Mouse (Mus musculus): ENCODE results near the gene Fcgr3.
A peak's percentile ranks its signal among the peaks of the same experiment; 100 is the strongest.

Fcgr3 gene

GRCm38 (mm10) chr1:171053305-171053704 lies 11.4 kb downstream of the Fcgr3 start:
- DNase-seq (ENCODE audit: low read depth, low spot score) = no peak

DNA sequence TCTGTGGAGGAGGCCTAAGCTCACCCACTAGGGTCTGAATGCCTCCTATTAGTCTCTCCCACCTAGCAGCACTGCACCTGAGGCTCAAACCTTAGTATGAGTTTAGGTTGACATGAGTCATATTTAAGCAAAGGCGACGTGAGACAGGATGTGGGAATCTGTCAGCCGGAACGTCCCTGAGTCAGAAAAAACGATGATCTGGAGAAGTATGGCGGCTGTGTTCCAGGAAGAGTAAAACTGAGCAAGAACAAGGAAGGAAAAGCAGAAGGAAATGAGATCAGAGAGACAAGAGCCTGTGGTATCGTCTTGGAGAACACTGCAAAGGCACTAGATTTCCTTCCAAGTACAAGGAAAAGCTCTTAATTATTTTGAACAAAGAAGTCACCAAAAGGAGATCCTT lies 14.0 kb downstream of the Fcgr3 start:
- DNase-seq (ENCODE audit: low read depth, low spot score) = no peak

DNA sequence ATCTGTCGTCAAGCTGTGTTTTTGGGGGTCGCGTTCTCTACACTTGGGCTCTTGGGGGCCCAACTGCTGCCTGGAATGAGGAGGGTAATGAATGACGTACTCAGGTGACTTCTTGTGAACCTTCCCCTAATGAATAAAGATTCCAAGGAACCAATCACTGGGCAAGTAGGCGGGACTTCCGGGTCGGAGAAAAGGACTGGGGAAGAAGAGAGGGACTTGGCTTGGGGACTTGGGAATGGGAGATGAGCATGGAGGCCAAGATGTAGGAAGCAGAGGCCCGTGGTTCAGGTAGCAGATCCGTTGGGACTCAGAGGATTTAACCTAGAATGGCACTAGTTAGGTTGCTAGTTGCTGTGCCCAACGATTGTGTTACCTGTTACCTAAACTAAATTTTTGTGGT lies 15.5 kb downstream of the Fcgr3 start:
- no peak for DNase-seq (ENCODE audit: low read depth, low spot score)

GRCm38 (mm10) chr1:171046501-171046900 lies 18.2 kb downstream of the Fcgr3 start:
- no peak for DNase-seq (ENCODE audit: low read depth, low spot score)

GRCm38 (mm10) chr1:171045079-171045465 lies 19.7 kb downstream of the Fcgr3 start:
- no peak for DNase-seq (ENCODE audit: low read depth, low spot score)

GRCm38 (mm10) chr1:171044365-171045078 lies 20.2 kb downstream of the Fcgr3 start:
- peak; percentile 80 for DNase-seq (ENCODE audit: low read depth, low spot score)

GRCm38 (mm10) chr1:171043594-171044153 lies 21.1 kb downstream of the Fcgr3 start:
- no peak for DNase-seq (ENCODE audit: low read depth, low spot score)

DNA sequence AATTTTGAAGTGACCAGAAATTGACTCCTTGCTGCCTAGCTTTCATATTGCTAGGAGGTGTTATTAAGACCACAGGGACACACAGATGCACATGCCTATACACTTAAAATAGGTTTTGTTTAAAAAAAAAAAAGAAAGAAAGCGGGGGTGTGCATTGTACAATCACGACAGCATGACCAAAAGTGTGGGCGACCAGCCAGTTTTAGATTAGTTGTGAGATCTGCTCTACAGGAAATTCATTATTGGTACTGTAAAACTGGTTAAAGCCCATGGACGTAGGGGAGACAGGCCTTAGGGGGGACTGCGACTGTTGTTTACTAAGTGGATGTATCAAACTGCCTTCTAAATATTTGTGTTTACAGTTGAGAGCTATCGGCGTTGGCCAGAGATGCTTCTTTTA lies 24.9 kb downstream of the Fcgr3 start:
- no peak for DNase-seq (ENCODE audit: low read depth, low spot score)

DNA sequence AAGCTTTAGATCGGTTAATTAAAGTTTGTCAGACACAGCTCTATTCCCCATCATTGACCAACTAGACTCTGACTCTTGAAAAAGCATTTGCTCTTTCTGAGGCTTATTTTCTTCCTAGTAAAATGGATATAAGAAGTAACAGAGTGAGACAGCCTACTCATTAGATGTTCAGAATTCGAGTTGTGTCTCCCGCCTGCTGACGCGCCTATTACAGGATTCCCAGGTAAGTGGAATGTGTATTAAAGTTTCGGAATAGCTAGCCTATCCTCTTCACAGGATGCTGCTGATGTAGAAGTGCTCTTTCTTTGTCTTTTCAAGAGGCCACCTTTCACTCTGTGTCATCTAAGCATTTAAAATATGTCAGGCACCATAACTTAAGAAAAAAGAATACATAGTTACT lies 25.6 kb downstream of the Fcgr3 start:
- DNase-seq (ENCODE audit: low read depth, low spot score) = no peak

- DNase-seq (ENCODE audit: low read depth, low spot score) = peak; percentile 79
Observed at GRCm38 (mm10) chr1:171037861-171038721, 26.6 kb downstream of the Fcgr3 start.

DNA sequence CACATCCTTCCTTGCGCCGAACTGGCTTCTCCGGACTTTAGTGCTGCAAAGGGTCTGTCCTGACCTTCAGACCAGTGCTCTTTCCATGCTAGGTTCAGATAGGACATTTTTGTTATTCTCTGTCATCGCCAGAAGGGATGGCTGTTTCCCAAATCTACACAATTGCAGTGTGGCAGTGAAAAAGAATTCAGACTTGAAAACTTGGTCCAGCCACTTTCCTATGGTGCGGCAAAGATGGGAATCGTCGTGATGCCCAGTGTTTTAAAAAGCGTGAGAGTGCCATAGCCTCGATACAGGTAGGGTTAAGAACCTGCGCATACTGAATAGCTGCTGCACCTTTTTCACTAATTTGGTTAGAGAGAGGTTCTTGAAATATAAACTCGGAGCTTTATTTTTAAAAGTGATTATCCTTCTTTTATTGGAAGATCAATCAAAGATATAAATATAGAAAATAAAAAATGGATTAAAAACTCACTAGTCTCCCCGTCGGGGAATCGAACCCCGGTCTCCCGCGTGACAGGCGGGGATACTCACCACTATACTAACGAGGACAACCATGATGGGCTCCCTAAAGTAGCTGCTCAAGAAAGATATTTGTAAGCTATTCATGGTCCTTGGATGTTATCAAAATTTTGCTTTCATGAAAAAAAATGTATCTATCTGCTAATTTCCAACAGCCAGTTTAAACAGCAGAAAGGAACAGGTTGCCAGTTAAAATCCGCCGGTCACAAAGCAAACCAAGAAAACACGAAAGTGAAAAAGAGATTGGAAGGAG lies 28.0 kb downstream of the Fcgr3 start:
- DNase-seq (ENCODE audit: low read depth, low spot score) = no peak

GRCm38 (mm10) chr1:171035611-171036010 lies 29.1 kb downstream of the Fcgr3 start:
- no peak for DNase-seq (ENCODE audit: low read depth, low spot score)

GRCm38 (mm10) chr1:171034201-171034600 lies 30.5 kb downstream of the Fcgr3 start:
- no peak for DNase-seq (ENCODE audit: low read depth, low spot score)

GRCm38 (mm10) chr1:171033756-171034155 lies 31.0 kb downstream of the Fcgr3 start:
- DNase-seq (ENCODE audit: low read depth, low spot score) = peak; percentile 68

DNA sequence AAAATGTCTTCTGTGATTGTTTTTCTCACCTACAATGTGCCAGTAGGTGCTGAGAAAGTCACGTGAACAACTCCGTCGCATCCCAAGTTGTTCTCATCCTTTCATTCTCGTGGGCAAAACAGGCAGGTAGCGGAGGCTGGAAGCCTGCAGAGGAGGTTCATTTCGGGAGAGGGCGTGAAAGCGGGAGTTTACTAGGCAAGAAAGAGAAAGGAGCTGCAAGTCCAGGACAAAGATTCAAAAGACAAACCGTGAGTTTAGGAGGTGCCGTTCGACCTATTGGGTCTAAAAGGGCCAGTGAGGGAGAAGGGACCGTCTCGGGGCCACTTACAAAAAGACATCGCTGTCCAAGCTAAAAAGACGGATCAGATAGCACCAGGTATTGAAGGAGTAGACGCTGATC lies 31.5 kb downstream of the Fcgr3 start:
- DNase-seq (ENCODE audit: low read depth, low spot score) = no peak

DNA sequence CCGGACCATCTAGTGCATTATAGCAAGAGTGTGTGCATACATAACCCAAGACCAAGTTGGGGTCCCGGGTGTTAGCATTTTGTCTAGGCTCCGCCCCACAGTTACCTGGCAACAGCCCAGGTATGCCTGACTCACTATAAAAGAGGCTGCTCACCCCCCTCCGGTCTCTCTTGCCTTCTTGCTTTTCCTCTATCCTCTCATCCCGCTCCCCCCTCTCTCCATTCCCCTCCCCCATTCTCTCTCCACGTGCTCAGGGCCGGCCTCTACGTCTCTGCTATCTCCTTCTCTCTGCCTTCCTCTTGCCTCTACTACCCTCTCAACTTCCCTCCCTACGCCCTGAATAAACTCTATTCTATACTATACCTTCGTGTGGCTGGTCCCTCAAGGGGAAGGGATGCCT lies 32.0 kb downstream of the Fcgr3 start:
- DNase-seq (ENCODE audit: low read depth, low spot score) = no peak

DNA sequence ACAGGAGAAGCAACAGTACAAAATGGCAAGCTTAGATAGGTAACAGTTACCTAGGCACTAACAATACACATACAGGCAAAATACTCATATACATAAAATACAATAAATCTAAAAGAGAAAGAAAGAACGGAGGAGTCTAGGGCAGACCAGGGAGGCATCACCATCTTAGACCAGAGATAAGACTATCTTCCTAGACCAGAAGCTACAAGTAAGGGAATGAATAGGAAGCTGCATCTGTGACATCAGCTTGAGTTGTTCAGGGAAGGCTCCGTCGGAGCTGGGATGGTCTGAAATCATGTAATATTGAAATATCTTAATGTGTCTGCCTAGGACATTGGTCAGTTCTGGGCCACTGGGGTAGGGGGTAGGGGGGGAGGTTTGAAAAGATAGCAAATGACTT lies 33.0 kb downstream of the Fcgr3 start:
- no peak for DNase-seq (ENCODE audit: low read depth, low spot score)

- no peak for DNase-seq (ENCODE audit: low read depth, low spot score)
Observed at GRCm38 (mm10) chr1:171019311-171019950, 45.3 kb downstream of the Fcgr3 start.

- no peak for DNase-seq (ENCODE audit: low read depth, low spot score)
Observed at GRCm38 (mm10) chr1:171018737-171019136, 46.0 kb downstream of the Fcgr3 start, which contains the start of gene Fcgr4. TSS of gene Fcgr4 (plus strand) at chr1:171018920.

- DNase-seq (ENCODE audit: low read depth, low spot score) = no peak
Observed at GRCm38 (mm10) chr1:171017468-171018158, 47.1 kb downstream of the Fcgr3 start.
